Mouse (Mus musculus) cerebellum, postnatal 4 days (tissue): ENCODE measurements at regions not wholly inside any gene's neighbourhood (a gene's known extent, or its start where the extent isn't known, plus 50 kb on each side); places are given as distances from the start of the nearest gene placed in this dataset.

Experiments used
- DNase-seq, 2 experiments: peaks; one replicate each; pipeline ENCODE4 v3.0.0; 2022; ENCODE audit warnings: low spot score in 2 of 2, mixed read lengths in 1 of 2

DNA sequence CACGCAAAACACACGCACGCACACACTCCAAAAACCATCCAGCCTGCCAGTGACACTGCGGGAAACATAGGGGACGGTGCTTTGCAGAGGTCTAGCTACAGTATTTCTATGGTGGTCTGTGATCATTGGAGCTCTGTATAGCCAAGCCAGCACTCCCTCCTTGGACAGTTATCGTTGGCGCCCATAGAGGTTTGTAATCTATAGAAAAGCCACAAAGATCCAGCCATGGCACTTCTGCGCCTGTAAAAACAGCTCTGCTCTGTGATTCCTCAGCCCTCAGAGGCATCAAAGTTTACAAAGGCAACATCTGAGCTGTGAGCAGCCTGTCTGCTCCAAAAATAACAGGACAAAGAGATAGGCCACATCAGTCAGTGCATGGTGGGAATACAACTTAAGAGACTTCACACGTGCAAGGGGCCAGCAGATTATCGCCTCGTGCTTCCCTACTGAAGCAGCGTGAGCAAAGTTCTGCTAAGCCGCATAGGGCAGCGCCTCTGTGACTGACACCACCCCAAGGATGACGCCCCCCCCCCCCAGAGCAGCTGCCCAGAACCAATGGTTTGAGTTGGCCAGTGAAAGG, 194.7 kb downstream of the Ackr3 start:
- no peak for DNase-seq

- DNase-seq: no peak
Measured at GRCm38 (mm10) chr1:90403057-90403456, 199.3 kb downstream of the Ackr3 start.

GRCm38 (mm10) chr1:90404717-90405487, 197.9 kb upstream of the Cops8 start:
- DNase-seq: no peak

DNA sequence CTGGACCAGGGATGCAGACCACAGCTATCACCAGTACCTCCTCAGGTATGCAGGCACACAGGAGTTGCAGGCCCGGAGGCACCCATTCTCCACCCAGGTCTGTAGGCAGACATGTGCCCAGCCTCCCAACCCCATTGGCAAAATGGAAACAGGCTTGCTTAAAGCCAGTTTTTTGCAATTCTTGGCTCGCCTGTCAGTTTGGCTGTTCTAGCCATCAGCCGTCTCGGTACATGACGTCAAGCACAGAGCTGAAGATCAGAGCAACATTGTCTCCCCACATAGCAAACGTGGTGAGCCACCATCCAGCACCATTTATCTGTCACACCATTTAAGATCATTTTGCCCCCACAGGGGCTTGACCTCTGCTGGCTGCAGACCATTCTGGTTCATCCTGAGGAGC, 196.1 kb upstream of the Cops8 start:
- DNase-seq: no peak

GRCm38 (mm10) chr1:90408504-90409215, 194.1 kb upstream of the Cops8 start:
- no peak for DNase-seq

DNA sequence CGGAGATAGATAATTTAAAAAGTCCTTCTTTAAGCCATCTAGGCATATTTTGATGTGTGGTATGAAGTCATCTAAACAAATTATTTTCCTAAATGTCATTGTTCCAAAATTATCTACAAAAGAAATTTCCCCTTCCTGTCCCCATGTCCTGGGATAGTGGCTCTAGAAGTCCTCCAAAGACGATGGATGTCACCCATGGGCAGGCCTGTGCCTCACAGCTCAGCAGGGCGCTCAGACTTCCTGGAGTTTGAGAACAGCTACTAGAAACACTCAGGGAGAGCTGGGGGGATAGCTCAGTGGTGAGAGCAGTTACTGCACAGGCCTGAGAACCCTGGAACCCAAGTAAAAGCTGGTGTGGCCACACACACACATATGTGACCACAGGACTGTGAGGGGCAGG, 193.5 kb upstream of the Cops8 start:
- no peak for DNase-seq

DNA sequence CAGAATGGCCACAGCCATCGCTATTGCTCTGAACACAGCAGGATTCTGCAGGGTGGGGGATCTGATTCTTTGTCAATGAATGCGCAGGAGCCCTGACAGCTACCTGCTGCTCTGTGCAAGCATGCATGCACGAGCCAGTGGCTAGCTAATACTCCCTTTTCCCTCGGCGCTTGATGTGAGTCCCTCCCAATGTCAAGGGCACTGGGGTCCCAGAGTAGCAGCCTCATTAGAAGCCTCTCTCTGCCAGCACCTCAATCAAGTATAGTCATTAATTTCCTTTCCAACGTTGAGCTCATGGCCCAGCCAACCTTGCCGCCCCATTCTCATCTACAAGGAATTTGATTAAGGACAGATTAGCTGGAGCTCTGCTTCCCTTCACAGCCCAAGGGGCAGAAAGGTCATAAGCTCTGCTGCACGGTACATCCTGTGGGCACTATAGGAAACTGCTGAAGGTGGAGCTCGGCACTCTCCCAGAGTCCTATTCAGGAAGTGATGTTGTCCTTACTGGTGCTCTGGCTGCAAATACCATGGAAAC, 190.2 kb upstream of the Cops8 start:
- no peak for DNase-seq

DNA sequence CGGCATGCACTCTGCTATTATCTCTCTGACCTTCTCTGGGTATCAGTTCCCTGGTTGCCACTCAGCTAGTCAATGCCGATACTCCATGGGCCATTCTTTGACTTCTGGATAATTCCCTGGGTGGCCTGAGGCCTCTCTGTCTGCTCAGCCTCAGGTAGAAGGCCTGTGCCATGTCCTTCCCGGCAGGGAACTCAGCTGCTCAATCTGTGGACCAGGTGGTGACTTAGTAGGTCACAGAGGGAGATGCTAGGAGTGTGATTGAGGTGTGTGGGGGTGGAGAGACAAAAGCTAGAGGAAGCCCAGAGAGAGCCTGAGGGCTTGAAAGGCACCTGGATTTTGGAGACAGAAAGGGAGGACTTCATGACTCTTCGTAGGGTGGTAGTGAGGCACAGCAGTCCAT, 188.0 kb upstream of the Cops8 start:
- DNase-seq: no peak

- DNase-seq: no peak
Measured at GRCm38 (mm10) chr1:90424066-90424821, 178.5 kb upstream of the Cops8 start.

- DNase-seq: no peak
Measured at GRCm38 (mm10) chr1:90428334-90428733, 174.4 kb upstream of the Cops8 start.

DNA sequence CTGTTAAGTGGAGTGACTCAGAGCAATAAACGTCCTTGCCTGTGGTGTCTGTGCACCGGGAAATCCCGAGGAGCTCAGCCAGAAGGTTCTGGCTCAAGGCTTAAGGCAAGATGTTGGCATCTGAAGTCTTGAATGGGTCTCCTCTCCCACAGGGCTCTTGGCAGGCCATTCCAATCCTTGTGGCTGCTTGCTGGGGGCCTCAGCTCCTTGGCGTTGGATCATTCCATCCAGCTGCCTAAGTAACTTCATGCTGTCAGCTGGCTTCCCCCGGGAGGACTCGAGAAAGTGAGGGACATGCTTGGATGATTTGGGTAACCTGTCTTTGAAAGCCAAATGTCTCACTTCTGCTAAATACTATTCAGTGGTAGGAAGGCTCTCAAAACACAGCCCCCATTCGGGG, 174.0 kb upstream of the Cops8 start:
- DNase-seq: peak in 1 of 2 experiments; percentile 20

GRCm38 (mm10) chr1:90430480-90430879, 172.3 kb upstream of the Cops8 start:
- DNase-seq: no peak

DNA sequence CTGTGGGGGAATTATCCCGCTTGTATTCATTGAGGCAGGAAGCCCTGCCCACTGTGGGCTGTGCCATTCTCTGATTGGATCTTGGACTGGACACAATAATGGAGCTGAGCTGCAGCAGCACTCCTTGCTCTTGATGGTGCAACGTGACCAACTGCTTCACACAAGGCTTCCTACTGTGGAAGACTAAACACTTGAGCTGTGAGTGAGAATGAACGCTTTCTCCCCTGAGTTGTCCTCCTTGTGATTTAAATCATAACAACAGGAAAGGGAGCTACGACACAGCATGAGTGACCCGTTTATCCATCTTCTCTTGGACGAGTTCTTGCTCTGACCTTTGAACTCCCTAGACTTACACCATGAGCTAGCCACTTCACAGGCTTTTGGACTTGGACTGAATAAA, 171.0 kb upstream of the Cops8 start:
- no peak for DNase-seq

GRCm38 (mm10) chr1:90433911-90434310, 168.9 kb upstream of the Cops8 start:
- no peak for DNase-seq

- no peak for DNase-seq
Measured at GRCm38 (mm10) chr1:90440638-90441037, 162.1 kb upstream of the Cops8 start.

GRCm38 (mm10) chr1:90441134-90441868, 161.5 kb upstream of the Cops8 start:
- no peak for DNase-seq

GRCm38 (mm10) chr1:90442250-90443240, 160.2 kb upstream of the Cops8 start:
- no peak for DNase-seq

DNA sequence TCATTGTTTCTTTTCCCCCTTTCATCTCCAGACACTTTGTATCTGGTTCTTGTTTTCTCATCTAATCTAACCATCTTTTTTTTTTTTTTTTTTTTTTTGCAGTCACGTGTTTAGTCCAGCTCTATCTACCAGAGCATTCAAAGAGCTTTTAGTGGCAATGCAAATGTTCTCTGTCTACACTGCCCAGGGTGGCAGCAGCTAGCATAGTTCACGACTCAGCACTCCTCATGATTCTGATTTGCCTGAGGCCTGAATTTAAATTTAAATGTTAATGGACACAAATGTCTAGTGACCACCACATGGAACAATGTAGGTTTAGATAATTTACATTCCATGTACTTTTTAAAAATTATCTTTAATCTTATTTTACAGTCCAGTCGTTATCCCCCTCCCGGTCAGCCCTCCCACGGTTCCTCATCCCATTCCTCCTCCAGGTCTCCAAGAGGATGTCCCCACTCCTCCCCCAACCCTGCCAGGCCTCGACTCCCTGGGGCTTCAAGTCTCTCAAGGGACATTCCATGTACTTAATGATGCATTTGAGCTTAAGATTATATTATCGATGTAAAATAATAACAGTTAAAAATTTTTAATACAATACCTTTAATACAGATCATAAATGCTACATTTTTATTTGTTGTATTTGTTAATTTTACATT, 153.1 kb upstream of the Cops8 start:
- DNase-seq: no peak

GRCm38 (mm10) chr1:90451942-90452557, 150.7 kb upstream of the Cops8 start:
- DNase-seq: no peak
